Mouse (Mus musculus) c-Kit-positive CD71-positive TER-119-negative erythroid progenitor cells, embryonic 14.5 days (primary cell): ENCODE measurements around the gene Kynu.

Experiments used
- DNase-seq: peaks from one replicate; pipeline ENCODE4 v3.0.0-alpha.2; 2013; ENCODE audit warnings: low read depth

Kynu gene

DNA sequence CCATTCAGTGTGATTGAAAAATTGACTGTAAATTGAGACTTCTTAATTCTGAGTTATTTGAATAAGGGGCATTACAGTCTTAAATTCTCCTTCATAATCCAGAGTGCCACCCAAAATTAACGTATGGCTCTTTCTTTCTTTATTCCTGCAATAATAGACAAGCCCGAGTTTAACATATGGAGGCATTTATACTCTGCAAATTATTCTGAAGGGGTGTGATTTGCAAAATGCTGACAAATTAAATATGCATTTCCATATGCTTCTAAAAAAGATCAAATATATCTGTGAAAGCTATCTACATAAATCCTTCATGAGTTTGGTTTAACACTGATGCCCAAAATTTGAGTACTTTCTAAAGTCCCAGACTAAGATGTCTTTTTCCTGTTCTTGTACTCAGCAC is 91.8 kb downstream of the Kynu start:
- no peak for DNase-seq

DNA sequence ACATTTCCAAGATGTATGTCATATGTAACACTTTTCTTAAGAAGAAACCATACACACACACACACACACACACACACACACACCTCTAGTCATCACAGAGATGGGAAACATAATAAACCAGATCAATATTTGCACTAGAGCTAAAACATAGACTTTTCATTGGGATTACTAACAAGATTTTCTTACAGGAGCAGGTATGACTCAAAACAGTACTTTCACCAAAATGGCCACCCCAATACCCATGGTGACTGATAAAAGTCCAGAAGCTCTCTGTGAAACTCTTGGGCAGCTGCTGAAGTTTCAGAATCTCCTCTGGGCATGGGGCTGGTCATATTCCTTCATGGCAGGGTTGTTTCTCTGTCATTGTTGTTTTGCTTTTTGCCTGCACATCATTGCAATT is 114.5 kb downstream of the Kynu start:
- no peak for DNase-seq

DNA sequence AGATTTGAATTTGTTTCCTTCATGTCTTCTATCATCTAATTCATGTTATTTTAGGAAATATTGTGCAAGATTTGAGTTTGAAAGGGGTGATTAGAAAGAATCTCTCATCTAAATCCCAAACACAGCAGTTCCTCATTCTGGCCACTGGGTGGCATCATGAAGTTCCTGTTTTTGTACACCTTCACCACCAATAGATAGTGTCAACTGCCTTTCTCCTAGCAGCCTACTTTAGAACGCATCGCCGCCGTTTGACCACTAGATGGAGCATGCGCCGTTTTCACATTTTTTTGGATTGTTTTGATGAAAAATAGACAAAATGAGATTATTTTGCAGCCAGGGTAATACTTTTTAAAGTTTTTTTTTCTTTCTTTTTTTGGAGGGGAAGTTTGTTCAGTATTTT is 118.5 kb downstream of the Kynu start:
- DNase-seq = peak; percentile 65

DNA sequence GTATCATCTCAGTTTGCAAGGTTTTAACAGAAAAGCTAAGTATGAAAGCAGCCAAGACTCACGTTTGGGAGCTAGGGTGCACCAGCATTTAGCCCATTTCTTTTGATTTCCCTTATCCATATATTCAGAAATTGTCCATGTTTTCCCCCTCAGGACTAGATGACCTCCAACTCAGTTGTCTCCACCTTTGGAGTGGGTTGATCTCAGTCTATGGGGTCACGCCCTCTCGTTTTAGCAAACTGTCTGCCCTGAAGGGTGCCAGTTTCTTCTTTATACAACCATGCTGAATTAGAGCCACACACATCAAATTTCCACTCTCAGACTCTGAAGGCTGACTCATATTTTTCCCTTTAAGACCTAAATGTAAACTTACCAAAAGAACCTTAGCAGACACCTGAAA is 119.0 kb downstream of the Kynu start:
- no peak for DNase-seq

DNA sequence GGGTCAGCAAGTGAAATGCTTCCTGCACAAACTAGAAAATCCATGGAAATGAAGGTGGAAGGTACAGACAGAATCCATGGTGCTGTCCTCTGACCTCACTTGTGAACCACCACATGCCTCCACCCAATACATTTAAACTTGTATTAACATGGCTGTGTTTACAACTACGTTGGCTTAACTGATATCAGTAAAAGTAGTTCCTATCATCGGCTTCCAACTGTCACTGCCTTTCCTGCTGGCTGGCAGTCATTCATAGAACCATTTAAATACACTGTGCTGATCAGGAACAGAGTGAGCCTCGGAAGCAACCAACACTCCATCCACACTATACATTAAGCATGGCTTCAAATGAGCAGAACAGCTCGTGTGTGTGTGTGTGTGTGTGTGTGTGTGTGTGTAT is 120.1 kb downstream of the Kynu start:
- DNase-seq = no peak

DNA sequence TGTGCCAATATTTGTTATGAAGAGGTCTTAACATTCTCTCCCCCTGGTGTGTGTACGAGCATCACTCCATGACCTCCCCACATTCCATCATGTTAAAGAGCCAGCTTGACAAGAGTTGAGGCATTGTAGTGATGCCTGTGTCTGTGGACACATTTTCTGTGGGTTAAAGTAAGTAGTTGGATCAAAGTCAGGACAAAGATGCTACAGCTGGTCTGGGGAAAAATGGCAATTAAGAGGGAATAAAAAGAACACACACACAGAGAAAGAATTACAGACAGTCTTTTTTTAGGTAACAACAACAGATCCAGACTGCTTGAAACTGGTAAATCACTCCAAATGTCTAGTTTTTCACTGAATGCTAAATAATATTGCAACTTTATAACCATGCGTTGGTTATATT is 135.3 kb downstream of the Kynu start:
- DNase-seq = no peak

DNA sequence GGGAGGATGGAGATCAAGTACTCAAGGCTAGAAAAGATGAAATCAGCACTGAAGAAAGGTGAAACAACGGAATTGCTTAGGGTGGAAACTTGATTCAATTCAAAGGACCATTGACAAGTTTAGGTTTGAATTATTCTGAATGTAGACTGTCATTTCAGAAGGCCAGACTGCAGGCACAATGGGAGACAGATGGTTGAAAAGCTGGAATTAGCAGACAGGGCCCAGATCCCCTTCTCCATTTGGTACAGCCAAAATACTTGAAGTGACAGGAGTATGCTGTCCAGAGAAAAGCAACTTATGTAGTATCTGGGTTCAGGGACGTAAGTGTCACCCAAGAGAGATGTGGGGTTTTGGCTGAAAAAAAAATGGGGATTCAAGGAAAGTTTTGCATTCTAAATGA is 136.2 kb downstream of the Kynu start:
- DNase-seq = no peak

DNA sequence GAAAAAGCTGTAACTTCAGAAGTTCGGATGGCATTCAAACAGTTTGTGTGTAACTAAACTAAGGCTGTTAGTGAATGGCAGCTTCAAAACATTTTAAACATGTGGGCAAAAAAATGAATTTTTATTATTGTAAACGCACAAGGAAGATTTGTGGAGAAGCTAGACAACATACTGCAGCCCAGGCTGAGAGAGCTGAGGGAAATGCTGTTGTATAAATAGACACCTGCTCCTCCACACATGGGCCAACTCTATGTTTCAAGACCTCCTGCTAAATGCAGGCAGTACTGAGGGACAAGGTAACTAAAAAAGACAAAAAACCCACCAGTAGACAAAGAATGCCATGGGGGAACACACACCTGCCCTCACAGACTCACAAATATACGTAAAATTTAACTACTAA is 140.5 kb downstream of the Kynu start:
- DNase-seq = no peak

DNA sequence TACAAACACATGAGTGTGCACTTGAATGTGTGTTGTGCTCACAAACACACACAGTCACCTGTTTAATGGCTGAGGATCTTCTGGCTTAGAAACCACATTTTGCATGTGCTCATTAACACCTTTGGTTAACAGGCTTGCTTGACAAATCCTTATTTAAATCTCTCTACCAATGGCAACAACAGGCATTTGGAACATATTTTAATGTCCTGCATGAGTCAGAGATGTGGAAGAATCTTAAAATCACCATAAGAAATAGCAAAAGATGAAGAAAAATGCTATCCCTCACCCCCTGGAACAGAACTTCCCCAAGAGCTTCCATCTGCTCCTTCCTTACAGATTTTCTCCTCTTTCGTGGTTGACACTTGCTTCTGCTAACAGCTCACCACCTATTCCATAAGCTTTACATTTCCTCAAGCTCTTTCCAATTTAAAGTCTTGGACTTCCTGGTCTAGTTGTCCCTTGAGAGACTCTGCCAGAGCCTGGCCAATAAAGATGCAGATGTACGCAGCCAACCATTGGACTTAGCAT is 157.5 kb downstream of the Kynu start:
- DNase-seq = no peak

DNA sequence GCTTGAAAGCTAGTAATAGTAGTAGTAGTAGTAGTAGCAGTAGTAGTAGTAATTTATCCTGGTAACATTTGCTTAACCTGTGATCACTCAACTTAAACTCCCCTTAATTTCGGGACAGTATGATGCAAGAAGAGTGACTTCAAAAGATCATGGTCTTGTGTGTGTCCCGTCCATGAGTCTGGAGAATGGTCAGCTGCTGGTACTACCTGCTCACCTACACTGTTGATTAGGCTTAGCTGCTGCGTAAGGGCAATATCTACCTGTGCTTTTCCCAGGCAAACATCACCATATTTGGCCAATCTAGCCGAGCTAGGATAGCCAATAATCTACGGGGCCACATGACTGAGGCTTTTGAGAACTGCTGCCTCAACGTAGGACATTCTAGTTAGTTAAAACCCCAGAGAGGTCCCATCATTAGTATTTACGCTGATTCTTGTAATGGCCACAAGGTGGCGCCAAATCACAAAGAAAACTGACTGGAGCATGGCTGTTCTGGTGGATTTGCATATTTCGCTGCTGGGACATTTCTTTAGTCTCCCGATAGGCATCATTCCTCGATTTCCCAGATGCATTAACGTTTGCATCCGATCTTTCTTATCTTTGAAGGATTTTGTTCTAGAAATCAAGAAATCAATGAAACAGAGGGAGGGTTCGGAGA is 167.4 kb downstream of the Kynu start:
- DNase-seq = peak; percentile 68

DNA sequence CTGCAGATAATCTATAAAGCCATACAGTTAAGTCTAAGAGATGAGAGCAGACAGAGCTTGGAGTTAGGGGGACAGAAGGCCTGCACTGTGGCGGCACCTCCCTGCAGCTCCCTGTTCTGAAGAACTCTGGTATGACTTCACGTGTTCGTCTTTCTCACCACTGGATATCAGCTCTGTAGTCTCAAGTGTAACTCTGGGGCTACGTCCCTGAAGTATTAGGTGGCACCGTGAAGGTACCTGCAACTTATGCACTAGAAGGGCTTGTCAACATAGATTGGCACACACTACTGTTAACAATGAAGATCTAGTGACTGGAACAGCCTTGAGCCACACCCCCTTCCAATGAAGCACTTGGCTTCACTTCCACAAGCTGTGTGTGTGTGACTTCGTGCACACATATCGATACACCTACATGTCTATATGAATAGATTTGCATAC is 168.0 kb downstream of the Kynu start:
- DNase-seq = no peak

DNA sequence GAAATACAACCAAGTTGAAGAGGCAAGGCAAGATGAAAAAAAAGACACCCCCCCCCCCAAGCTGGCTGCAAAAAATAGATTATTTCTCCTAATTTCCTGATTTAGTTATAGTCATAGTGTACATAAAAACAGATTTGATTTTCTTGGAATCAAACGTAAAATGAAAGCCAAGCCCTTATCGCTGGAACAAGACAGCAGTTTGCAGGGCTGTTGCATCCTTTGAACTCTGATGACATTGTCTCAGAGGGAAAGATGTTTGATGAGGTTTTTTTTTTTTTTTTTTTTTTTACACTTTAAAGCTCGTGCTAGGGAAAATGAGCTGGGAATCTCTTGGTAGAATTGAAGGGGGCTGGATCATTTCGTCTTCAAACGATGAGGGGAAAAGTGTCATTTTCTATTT is 172.1 kb downstream of the Kynu start:
- DNase-seq = no peak

DNA sequence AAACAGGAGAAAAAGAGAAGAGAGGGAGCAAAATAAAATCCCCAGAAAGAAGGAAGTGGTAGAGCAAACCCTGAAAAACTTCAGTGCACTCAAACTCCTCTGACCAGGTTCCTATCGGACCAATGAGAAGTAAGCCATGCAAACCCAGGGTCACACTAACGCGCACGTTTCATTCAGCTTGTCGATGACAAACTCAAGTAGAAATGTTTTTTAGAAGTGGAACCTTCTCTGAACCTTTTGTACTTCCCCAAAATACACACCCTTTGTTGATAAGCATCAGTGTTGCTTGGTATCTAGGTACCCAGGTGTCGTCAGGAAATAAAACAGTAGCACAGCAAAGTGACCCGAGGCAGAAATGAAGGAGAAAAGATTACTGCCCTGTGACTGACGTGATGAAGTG is 172.6 kb downstream of the Kynu start:
- DNase-seq = no peak

DNA sequence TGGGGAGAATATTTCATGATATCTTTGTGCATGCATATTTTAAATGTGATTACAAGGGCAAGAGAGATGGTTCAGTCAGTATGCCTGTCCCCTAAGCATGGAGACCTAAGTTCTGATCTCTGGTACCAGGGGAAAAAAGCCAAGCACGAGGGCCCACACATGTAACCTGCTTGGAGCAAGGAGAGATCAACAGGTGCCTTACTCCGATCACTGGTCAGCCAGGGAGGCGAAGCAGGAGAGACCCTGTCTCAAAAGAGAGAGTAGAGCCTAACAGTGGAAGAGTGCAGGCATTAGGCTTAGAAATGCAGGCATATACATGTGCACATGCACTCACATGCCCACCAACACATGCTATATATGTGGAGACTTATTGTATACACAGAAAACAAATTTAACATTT is 173.7 kb downstream of the Kynu start:
- DNase-seq = no peak
